Comparison of ENCODE assay signal across 9 mouse cellular contexts in the genomic region with DNA sequence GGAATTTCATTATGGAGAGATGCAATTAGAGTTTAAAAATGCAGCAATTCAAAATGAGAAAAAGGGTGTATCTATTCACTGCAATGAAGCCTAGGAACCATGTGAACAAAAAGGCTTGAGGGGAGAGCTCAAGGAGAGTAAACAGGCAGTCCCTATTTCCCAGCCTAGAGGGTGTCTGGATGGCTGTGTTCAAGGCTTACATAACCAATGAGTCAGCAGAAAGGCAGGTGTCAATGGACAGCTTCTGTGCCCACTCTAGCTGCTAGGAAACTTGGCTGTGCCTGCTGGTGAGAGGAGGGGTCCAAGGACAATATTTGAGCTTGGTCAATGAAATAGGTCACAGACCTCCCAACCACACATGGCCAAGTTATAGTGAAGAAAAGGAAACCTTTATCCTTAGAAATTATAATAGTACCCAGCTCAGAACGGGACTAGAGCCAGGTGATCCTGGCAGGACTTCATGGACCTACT.
DNase-seq lines count a peak whose midpoint lies in the region; ATAC-seq lines count a peak whose summit lies in the region.
"Had no signal": no experiment of that assay in that cellular context is flagged by ENCODE, and none has a peak within 500 bp of the region (broad histone marks: within the 10 kb centered on the region; RNA-seq: fewer than 3 reads in every experiment).

No protein-coding gene starts in this region.

- H3K27ac ChIP-seq in forebrain, embryonic 13.5 days, result peak overlapping the region; percentile 79
- no peak overlapping the region for H3K27ac ChIP-seq in forebrain, embryonic 12.5 days
- H3K27ac ChIP-seq in midbrain, embryonic 16.5 days (ENCODE audit: low read length), result no peak overlapping the region
- H3K27ac ChIP-seq in midbrain, embryonic 10.5 days (replicated peaks), result no peak overlapping the region
- H3K27ac ChIP-seq: midbrain, embryonic 12.5 days had no signal

- no peaks in the 10 kb centered on the region for H3K27me3 ChIP-seq in forebrain, embryonic 13.5 days
- H3K27me3 ChIP-seq in forebrain, embryonic 12.5 days, result no peaks in the 10 kb centered on the region
- H3K27me3 ChIP-seq in midbrain, embryonic 16.5 days (ENCODE audit: control insufficient read depth, insufficient read depth, low read depth, low read length), result no peaks in the 10 kb centered on the region
- H3K27me3 ChIP-seq in midbrain, embryonic 10.5 days (ENCODE audit: low read depth, poor library complexity, severe bottlenecking), result no peaks in the 10 kb centered on the region
- H3K27me3 ChIP-seq: midbrain, embryonic 12.5 days had no signal

- no peak for DNase-seq in midbrain, embryonic 10.5 days (ENCODE audit: low spot score)
- peak; percentile 57 to 66 for DNase-seq in layer of hippocampus, postnatal 36 days
- peak; percentile 88 for DNase-seq in skeletal muscle tissue, adult 2 months (ENCODE audit: low read depth, low spot score)
- DNase-seq in urinary bladder, postnatal 25 days (ENCODE audit: low spot score), result no peak

- WGBS in forebrain, embryonic 13.5 days, result 70% methylated on average over 1 of the region's 1 CpGs
- WGBS in forebrain, embryonic 12.5 days, result 83% methylated on average over 1 of the region's 1 CpGs
- 66% methylated on average over 1 of the region's 1 CpGs for WGBS in midbrain, embryonic 16.5 days
- WGBS in midbrain, embryonic 10.5 days, result 90% methylated on average over 1 of the region's 1 CpGs

- H3K4me1 ChIP-seq in forebrain, embryonic 13.5 days, result peaks cover 53% of the 10 kb centered on the region
- H3K4me1 ChIP-seq in forebrain, embryonic 12.5 days, result peaks cover 25% of the 10 kb centered on the region
- H3K4me1 ChIP-seq in midbrain, embryonic 16.5 days (ENCODE audit: control insufficient read depth, insufficient read depth, low read length), result peaks cover 38% of the 10 kb centered on the region
- H3K4me1 ChIP-seq in midbrain, embryonic 10.5 days, result peaks cover 25% of the 10 kb centered on the region

- H3K9ac ChIP-seq in forebrain, embryonic 13.5 days, result no peak overlapping the region
- no peak overlapping the region for H3K9ac ChIP-seq in forebrain, embryonic 12.5 days
- no peak overlapping the region for H3K9ac ChIP-seq in midbrain, embryonic 16.5 days (ENCODE audit: low read depth, low read length)
- H3K9ac ChIP-seq: midbrain, embryonic 12.5 days had no signal

- ATAC-seq in forebrain, embryonic 13.5 days, result peak; percentile 73; the same call in 1 of the 2 replicates
- ATAC-seq in forebrain, embryonic 12.5 days (ENCODE audit: low FRiP score), result no peak
- no peak for ATAC-seq in midbrain, embryonic 16.5 days
- ATAC-seq in frontal cortex, adult (ENCODE audit: low TSS enrichment), result peak; percentile 72

- H3K4me2 ChIP-seq in forebrain, embryonic 13.5 days, result peak overlapping the region; percentile 37
- no peak overlapping the region for H3K4me2 ChIP-seq in forebrain, embryonic 12.5 days
- H3K4me2 ChIP-seq in midbrain, embryonic 16.5 days (ENCODE audit: low read length), result peak overlapping the region; percentile 42
- H3K4me2 ChIP-seq: midbrain, embryonic 12.5 days had no signal

- H3K36me3 ChIP-seq in forebrain, embryonic 13.5 days (ENCODE audit: poor library complexity, severe bottlenecking), result no peaks in the 10 kb centered on the region
- H3K36me3 ChIP-seq in forebrain, embryonic 12.5 days (replicated peaks), result no peaks in the 10 kb centered on the region
- H3K36me3 ChIP-seq in midbrain, embryonic 16.5 days (ENCODE audit: control insufficient read depth, insufficient read depth, low read length), result no peaks in the 10 kb centered on the region
- no peaks in the 10 kb centered on the region for H3K36me3 ChIP-seq in midbrain, embryonic 10.5 days
- H3K36me3 ChIP-seq: midbrain, embryonic 12.5 days had no signal

- H3K9me3 ChIP-seq in forebrain, embryonic 13.5 days (replicated peaks), result no peaks in the 10 kb centered on the region
- H3K9me3 ChIP-seq in forebrain, embryonic 12.5 days, result no peaks in the 10 kb centered on the region
- H3K9me3 ChIP-seq in midbrain, embryonic 16.5 days (replicated peaks; ENCODE audit: control insufficient read depth, low read length, poor library complexity, severe bottlenecking), result no peaks in the 10 kb centered on the region
- no peaks in the 10 kb centered on the region for H3K9me3 ChIP-seq in midbrain, embryonic 10.5 days (replicated peaks)
- H3K9me3 ChIP-seq: midbrain, embryonic 12.5 days had no signal

- H3K4me3 ChIP-seq in forebrain, embryonic 13.5 days, result 0 out of 2 replicates have a peak overlapping the region, but pooled peaks have one; percentile 1
- no peak overlapping the region for H3K4me3 ChIP-seq in forebrain, embryonic 12.5 days (replicated peaks)
- H3K4me3 ChIP-seq in midbrain, embryonic 16.5 days (ENCODE audit: low read depth, low read length), result no peak overlapping the region
- no peak overlapping the region for H3K4me3 ChIP-seq in midbrain, embryonic 10.5 days
- H3K4me3 ChIP-seq: midbrain, embryonic 12.5 days had no signal

Comparison
In these comparisons a context has a peak if more than half of its experiments do, and no peak if none do; other contexts are left out.
1. ATAC-seq: peak in forebrain, embryonic 13.5 days (single experiment) and frontal cortex, adult (single experiment); none in forebrain, embryonic 12.5 days (single experiment) and midbrain, embryonic 16.5 days (single experiment).
2. DNase-seq: peak in layer of hippocampus, postnatal 36 days (2 of 2) and skeletal muscle tissue, adult 2 months (single experiment); none in midbrain, embryonic 10.5 days (single experiment) and urinary bladder, postnatal 25 days (single experiment).